Mouse (Mus musculus) liver, embryonic 14.5 days (tissue): ENCODE results near the gene Dok3.

Experiments
- CTCF ChIP-seq: IDR thresholded peaks from 2 replicates; pipeline ENCODE4 v1.5.1; 2016; ENCODE audit warnings: antibody characterized with exemption, low read depth, control low read depth
- EP300 ChIP-seq: IDR thresholded peaks from 2 replicates; pipeline ENCODE4 v1.6.1; 2016; ENCODE audit warnings: antibody characterized with exemption, low read depth

- TF ChIP-seq CTCF, result peak; percentile 62
- TF ChIP-seq EP300, result no peak
Measured at GRCm38 (mm10) chr13:55478036-55478435, 51.1 kb downstream of the Dok3 start.
